Mouse (Mus musculus): ENCODE measurements around the gene Ptbp1.

GRCm38 (mm10) chr10:79873715-79874289 lies 19.6 kb downstream of the Ptbp1 start:
- TF ChIP-seq CTCF (IDR thresholded peaks at IDR 0.05; ENCODE audit: extremely low read depth, insufficient read depth, insufficient read length, insufficient replicate concordance): no peak
- no peak for TF ChIP-seq POLR2A (IDR thresholded peaks at IDR 0.05; ENCODE audit: low read depth, low read length)

Data from spleen, adult 2 months (tissue).